Comparison of ENCODE assay signal across 9 mouse cellular contexts in the genomic region with DNA sequence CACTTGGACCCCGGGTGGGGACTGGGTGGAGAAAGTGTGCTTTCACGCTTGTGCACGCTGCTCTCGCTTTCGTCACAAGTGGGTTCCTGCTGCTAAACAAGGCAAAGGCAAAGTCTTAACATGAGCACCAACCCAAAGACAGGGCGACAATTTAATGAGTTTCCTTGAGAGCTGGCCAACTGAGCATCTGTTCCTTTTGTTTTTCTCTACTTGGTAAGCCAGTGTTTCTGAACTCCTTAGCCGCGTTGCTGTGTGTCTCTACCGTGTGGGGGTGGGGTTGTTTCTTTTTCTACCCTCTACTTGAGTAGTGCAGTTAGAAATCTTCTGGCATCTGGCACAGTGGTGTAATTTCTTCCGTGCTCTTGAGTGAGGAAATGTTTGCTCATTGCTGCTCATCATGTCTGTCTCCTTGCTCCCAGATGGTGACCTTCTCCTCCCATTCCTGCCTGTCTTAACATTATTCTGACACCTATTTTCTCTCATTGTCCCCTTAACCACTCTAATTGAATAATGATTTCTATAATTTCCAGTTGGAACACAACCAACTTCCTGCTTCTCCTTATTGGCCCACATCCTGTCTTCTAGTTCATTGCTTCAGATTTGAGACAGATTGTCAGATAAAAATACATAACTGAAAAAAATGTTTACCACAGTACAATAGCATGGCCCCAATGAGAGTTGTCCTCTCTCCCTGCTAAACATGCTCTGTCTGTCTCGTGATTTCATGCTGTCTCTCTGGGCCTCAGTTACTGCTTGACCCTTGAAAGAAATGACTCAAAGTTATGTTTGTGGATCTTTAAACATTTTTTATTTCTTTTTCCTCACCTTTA.
DNase-seq lines count a peak whose midpoint lies in the region; ATAC-seq and TF ChIP-seq lines count a peak whose summit lies in the region.
"Had no signal": no experiment of that assay in that cellular context is flagged by ENCODE, and none has a peak within 500 bp of the region (broad histone marks: within the 10 kb centered on the region; RNA-seq: fewer than 3 reads in every experiment).

No protein-coding gene starts in this region.

- peak in 1 of 2 experiments; percentile 37 for DNase-seq in layer of hippocampus, adult 2 months (ENCODE audit: low spot score in 2 of 2)
- DNase-seq in layer of hippocampus, postnatal 25 days (ENCODE audit: extremely low spot score in 1 of 2, low spot score in 1 of 2) = no peak
- peak; percentile 51 for DNase-seq in Muller cell, postnatal 12 days (ENCODE audit: inconsistent ontology term)
- DNase-seq in cerebellum, adult 2 months = peak; percentile 54 to 70
- DNase-seq in thymus, postnatal 14 days = peak; percentile 68
- DNase-seq in heart, adult 18-20 months = no peak
- no peak for DNase-seq in urinary bladder, postnatal 10 days (ENCODE audit: low spot score)

- no peak; the same call in 1 of the 2 replicates for ATAC-seq in lung, embryonic 15.5 days (ENCODE audit: borderline replicate concordance, extremely low read depth, low FRiP score, low TSS enrichment)

- H3K36me3 ChIP-seq in lung, embryonic 15.5 days = 0 out of 2 replicates have a peak, but pooled peaks cover 3% of the 10 kb centered on the region

- WGBS in cerebellum, adult 2 months = 13% methylated on average over 11 of the region's 11 CpGs
- 53% methylated on average over 11 of the region's 11 CpGs for WGBS in lung, embryonic 15.5 days

- no peak overlapping the region for H3K4me2 ChIP-seq in lung, embryonic 15.5 days
- H3K4me2 ChIP-seq: midbrain, embryonic 12.5 days had no signal

- no peak for TF ChIP-seq CTCF in layer of hippocampus, adult 2 months (conservative IDR thresholded peaks at IDR 0.05)
- no peak for TF ChIP-seq CTCF in cerebellum, adult 2 months (IDR thresholded peaks at IDR 0.05; ENCODE audit: borderline replicate concordance, insufficient read depth, low read depth, low read length)

- H3K27ac ChIP-seq in layer of hippocampus, adult 2 months = peak overlapping the region; percentile 85
- peak overlapping the region; percentile 74 for H3K27ac ChIP-seq in cerebellum, adult 2 months (ENCODE audit: insufficient read depth, low read length)
- H3K27ac ChIP-seq in lung, embryonic 15.5 days = peak overlapping the region; percentile 34; the same call in 1 of the 2 replicates
- H3K27ac ChIP-seq: midbrain, embryonic 12.5 days had no signal

- peaks cover 5% of the 10 kb centered on the region for H3K4me1 ChIP-seq in cerebellum, adult 2 months (ENCODE audit: control insufficient read depth, insufficient read depth, low read length)
- peaks cover 16% of the 10 kb centered on the region for H3K4me1 ChIP-seq in lung, embryonic 15.5 days

- no peaks in the 10 kb centered on the region for H3K9me3 ChIP-seq in lung, embryonic 15.5 days
- H3K9me3 ChIP-seq: midbrain, embryonic 12.5 days had no signal

- H3K4me3 ChIP-seq in layer of hippocampus, adult 2 months = no peak overlapping the region
- no peak overlapping the region for H3K4me3 ChIP-seq in cerebellum, adult 2 months (replicated peaks; ENCODE audit: insufficient read depth, low read depth, low read length)
- no peak overlapping the region for H3K4me3 ChIP-seq in lung, embryonic 15.5 days
- H3K4me3 ChIP-seq: midbrain, embryonic 12.5 days had no signal

- TF ChIP-seq POLR2A in cerebellum, adult 2 months (IDR thresholded peaks at IDR 0.05; ENCODE audit: borderline replicate concordance, insufficient read depth, low read length) = no peak

- no peaks in the 10 kb centered on the region for H3K27me3 ChIP-seq in cerebellum, adult 2 months (ENCODE audit: control insufficient read depth, insufficient read depth, low read length)
- no peaks in the 10 kb centered on the region for H3K27me3 ChIP-seq in lung, embryonic 15.5 days

- no peak overlapping the region for H3K9ac ChIP-seq in lung, embryonic 15.5 days
- H3K9ac ChIP-seq: midbrain, embryonic 12.5 days had no signal

Comparison
In these comparisons a context has a peak if more than half of its experiments do, and no peak if none do; other contexts are left out.
1. DNase-seq: peak in Muller cell, postnatal 12 days (single experiment), cerebellum, adult 2 months (2 of 2) and thymus, postnatal 14 days (single experiment); none in layer of hippocampus, postnatal 25 days (0 of 2), heart, adult 18-20 months (0 of 2) and urinary bladder, postnatal 10 days (single experiment).
2. H3K27ac ChIP-seq: peak in every context shown above with its lines; median percentile 85 in layer of hippocampus, adult 2 months; 74 in cerebellum, adult 2 months; 34 in lung, embryonic 15.5 days.